Mouse (Mus musculus) cerebellum, adult 2 months (tissue): Measurements from ENCODE around the gene Ehd1. TPM values are rescaled to one million over a fixed set of nuclear protein-coding genes. Genes with fewer than 3 reads are reported as not detected.

Source experiments
- DNase-seq, 2 experiments: peaks; one replicate each; pipeline ENCODE4 v3.0.0; 2021
- H3K27ac ChIP-seq: fragments of 200-500 bp; 2 replicates; pipeline ENCODE4 v1.5.1; 2012; ENCODE audit warnings: low read length, control low read depth, inconsistent platforms; ENCODE audit not compliant: insufficient read depth
- H3K27me3 ChIP-seq: fragments of 200-500 bp; 2 replicates; pipeline ENCODE4 v1.6.1; 2012; ENCODE audit warnings: inconsistent platforms, mild to moderate bottlenecking, low read length, moderate library complexity; ENCODE audit not compliant: control insufficient read depth, insufficient read depth
- H3K4me1 ChIP-seq: fragments of 200-500 bp; 2 replicates; pipeline ENCODE4 v1.6.1; 2011; ENCODE audit warnings: low read length; ENCODE audit not compliant: control insufficient read depth, insufficient read depth
- H3K4me3 ChIP-seq: fragments of 200-500 bp; replicated peaks from 2 replicates; pipeline ENCODE3; 2011; ENCODE audit warnings: mild to moderate bottlenecking, low read depth, low read length, control low read depth; ENCODE audit not compliant: insufficient read depth
- CTCF ChIP-seq: fragments of 200-500 bp; IDR thresholded peaks from 2 replicates; pipeline ENCODE4 v1.5.1; 2011; ENCODE audit warnings: low read depth, mild to moderate bottlenecking, control low read depth, low read length, moderate library complexity, borderline replicate concordance; ENCODE audit not compliant: insufficient read depth
- POLR2A ChIP-seq: fragments of 200-500 bp; IDR thresholded peaks from 2 replicates; pipeline ENCODE4 v1.6.1; 2011; ENCODE audit warnings: low read length, control low read depth, borderline replicate concordance; ENCODE audit not compliant: insufficient read depth
- WGBS: fragments of 180-500 bp; shearing (Covaris S2); methylation state at CpG from one replicate; pipeline ENCODE4 v1.1.7; 2018; 5-methylcytosine and 5-hydroxymethylcytosine counted together
- polyA plus RNA-seq: library from polyadenylated mRNA; depleted of rRNA; stranded (reverse); fragments of >200 nt; gene quantifications from 2 replicates; pipeline ENCODE4 v1.2.3, GENCODE M21; 2012; rRNA removed

The Ehd1 gene
- polyA plus RNA-seq, 1 experiment = 168 TPM

DNA sequence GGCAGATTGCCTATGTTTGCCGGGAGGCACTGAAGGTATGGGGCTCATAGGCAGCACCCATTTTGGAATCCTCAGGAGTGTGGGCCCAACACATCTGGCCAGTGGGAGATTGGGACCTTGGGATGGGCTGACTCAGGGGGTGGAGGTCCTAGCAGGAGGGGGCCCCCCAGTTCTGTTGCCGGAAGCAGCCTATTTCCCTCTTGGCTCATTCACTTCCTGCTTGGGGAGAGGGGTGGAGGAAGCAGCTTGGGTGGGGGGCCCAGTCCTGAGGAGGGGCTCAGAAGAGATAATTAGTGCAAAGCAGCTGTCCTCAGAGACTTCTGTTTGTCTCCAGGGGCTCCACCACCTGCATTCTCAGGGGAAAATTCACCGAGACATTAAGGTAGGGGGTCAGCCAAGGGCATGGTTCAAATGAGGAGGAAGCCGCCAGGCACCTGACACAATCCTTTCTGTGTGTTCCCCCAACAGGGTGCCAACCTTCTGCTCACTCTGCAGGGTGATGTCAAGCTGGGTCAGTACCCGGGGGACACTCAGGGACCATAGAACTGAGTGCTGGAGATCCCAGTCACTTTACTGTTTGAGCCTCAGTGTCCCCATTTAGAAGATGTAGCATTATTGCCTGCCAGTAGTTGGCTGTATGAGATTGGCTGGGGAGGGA is 65.9 kb downstream of the Ehd1 start:
- no peak for DNase-seq
- Histone ChIP-seq H3K4me3 (no peak overlapping the region), H3K27ac (no peak overlapping the region), H3K4me1 (peaks cover 25% of the 10 kb centered on the region), H3K27me3 (no peaks in the 10 kb centered on the region)
- WGBS = 47% methylated on average over 5 of the region's 5 CpGs
- TF ChIP-seq POLR2A (no peak), CTCF (no peak)

GRCm38 (mm10) chr19:6343066-6343925 is 66.8 kb downstream of the Ehd1 start:
- TF ChIP-seq CTCF (no peak), POLR2A (no peak)
- Histone ChIP-seq H3K4me3 (no peak overlapping the region), H3K4me1 (peaks cover 25% of the 10 kb centered on the region), H3K27ac (peak overlapping the region; percentile 10; the same call in 1 of the 2 replicates), H3K27me3 (no peaks in the 10 kb centered on the region)
- WGBS = 83% methylated on average over 19 of the region's 19 CpGs
- DNase-seq = no peak

DNA sequence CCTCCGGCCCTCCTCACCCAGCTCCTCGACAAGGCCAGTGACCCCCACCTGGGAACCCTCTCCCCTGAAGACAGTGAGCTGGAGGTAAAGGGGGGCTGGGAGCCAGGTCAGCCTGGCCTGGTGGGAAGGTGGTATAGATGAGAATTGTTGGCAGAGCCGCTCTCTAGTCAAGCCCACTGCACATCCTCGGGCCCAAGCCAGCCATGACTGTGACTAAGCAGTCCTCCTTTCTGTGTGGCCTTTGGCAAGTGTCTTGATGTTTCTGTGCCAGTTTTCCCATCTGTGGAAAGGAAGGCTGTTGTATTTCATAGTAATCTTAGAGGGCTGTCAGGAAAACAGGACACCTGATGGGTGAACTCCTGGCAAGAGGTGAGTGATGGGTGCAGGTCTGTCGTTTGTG is 67.5 kb downstream of the Ehd1 start:
- TF ChIP-seq POLR2A = no peak
- no peak for TF ChIP-seq CTCF
- DNase-seq = peak in 1 of 2 experiments; percentile 74
- peaks cover 25% of the 10 kb centered on the region for H3K4me1 ChIP-seq
- H3K4me3 ChIP-seq = no peak overlapping the region
- no peaks in the 10 kb centered on the region for H3K27me3 ChIP-seq
- 35% methylated on average over 5 of the region's 5 CpGs for WGBS
- peak overlapping the region; percentile 10; the same call in 1 of the 2 replicates for H3K27ac ChIP-seq

DNA sequence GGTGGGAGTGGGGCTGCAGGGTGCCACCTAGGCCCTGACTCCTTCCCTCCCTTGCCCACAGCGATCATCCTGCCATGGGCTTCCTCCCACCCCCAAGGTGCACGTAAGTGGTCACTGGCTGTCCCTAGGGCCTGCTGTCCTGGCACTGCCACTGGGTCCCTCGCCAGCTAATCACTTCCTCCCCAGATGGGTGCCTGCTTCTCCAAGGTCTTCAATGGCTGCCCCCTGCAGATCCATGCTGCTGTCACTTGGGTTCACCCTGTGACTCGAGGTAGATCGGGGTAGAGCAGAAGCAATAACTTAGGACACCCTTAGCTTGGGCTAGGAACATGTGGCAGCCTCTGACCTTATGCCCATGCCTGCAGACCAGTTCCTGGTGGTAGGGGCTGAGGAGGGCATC is 69.5 kb downstream of the Ehd1 start:
- TF ChIP-seq POLR2A = no peak
- TF ChIP-seq CTCF = no peak
- 38% methylated on average over 5 of the region's 5 CpGs for WGBS
- no peak for DNase-seq
- Histone ChIP-seq H3K27me3 (no peaks in the 10 kb centered on the region), H3K4me3 (no peak overlapping the region), H3K4me1 (peaks cover 25% of the 10 kb centered on the region), H3K27ac (no peak overlapping the region)

DNA sequence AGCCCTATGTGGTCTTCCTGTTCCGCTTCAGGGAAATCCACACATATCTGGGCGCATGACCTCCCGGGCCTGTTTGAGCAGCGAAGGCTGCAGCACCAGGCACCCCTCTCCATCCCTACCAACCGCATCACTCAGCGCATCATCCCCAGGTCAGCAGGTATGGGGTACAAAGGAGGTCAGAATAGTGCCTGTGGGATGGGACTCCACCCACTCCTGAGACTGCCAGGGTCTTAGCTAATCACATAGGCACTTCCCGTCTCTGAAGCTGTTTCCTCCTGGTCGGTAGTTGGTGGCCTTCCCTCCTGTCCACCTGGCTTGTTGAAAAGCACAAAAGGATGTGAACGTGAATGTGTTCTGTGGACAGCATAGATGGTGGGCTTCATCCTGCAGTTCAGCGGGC is 70.1 kb downstream of the Ehd1 start:
- no peak for DNase-seq
- no peaks in the 10 kb centered on the region for H3K27me3 ChIP-seq
- TF ChIP-seq POLR2A (no peak), CTCF (no peak)
- H3K27ac ChIP-seq = no peak overlapping the region
- WGBS = 88% methylated on average over 10 of the region's 10 CpGs
- H3K4me1 ChIP-seq = peaks cover 24% of the 10 kb centered on the region
- no peak overlapping the region for H3K4me3 ChIP-seq

DNA sequence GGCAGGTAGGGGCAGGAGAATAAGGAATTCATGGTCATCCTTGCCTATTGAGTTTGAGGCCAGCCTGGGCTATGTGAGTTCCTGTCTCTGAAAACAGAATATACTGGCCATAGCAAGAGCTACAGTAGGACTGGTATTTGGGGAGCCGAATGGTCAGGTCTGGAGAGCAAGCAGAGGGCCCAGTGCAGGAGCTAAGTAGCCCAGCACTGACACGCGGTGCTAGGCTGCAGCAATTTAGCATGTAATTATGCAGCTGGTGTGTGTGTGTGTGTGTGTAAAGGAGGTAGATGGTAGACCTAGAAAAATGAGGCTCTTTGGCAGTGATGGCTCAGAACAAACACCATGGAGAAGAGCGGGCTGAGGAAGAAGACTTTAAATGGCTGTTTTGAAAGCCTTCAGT is 71.1 kb downstream of the Ehd1 start:
- no peak overlapping the region for H3K4me3 ChIP-seq
- no peaks in the 10 kb centered on the region for H3K27me3 ChIP-seq
- TF ChIP-seq POLR2A (no peak), CTCF (no peak)
- 90% methylated on average over 4 of the region's 4 CpGs for whole genome bisulfite sequencing
- no peak overlapping the region for H3K27ac ChIP-seq
- no peak for DNase-seq
- peaks cover 16% of the 10 kb centered on the region for H3K4me1 ChIP-seq

- Histone ChIP-seq H3K4me1 (peaks cover 8% of the 10 kb centered on the region), H3K4me3 (no peak overlapping the region), H3K27me3 (no peaks in the 10 kb centered on the region), H3K27ac (no peak overlapping the region)
- 60% methylated on average over 9 of the region's 9 CpGs for WGBS
- no peak for TF ChIP-seq CTCF
- no peak for TF ChIP-seq POLR2A
- no peak for DNase-seq
These were observed 72.2 kb downstream of the Ehd1 start for GRCm38 (mm10) chr19:6348717-6349116.

GRCm38 (mm10) chr19:6349215-6349983 is 72.9 kb downstream of the Ehd1 start:
- peaks cover 3% of the 10 kb centered on the region; the same call in 1 of the 2 replicates for H3K4me1 ChIP-seq
- no peaks in the 10 kb centered on the region for H3K27me3 ChIP-seq
- TF ChIP-seq POLR2A = no peak
- no peak overlapping the region for H3K27ac ChIP-seq
- no peak overlapping the region for H3K4me3 ChIP-seq
- WGBS = 46% methylated on average over 14 of the region's 14 CpGs
- DNase-seq = no peak

Other genes starting within 250 kb of the Ehd1 start
- gene Syvn1, start 230.1 kb upstream of the Ehd1 start, polyA plus RNA-seq = 34.5 and 34.8 TPM in 2 replicates
- gene Mrpl49, start 218.9 kb upstream of the Ehd1 start, polyA plus RNA-seq = 48.7 and 51.5 TPM in 2 replicates
- gene Fau, start 218.9 kb upstream of the Ehd1 start, polyA plus RNA-seq = 792 and 828 TPM in 2 replicates
- gene Znhit2, start 215.5 kb upstream of the Ehd1 start, polyA plus RNA-seq = 50.8 and 51.5 TPM in 2 replicates
- 50.8 and 51.6 TPM in 2 replicates for gene Tm7sf2, start 208.4 kb upstream of the Ehd1 start, polyA plus RNA-seq
- 95.6 and 108 TPM in 2 replicates for gene Vps51, start 199.5 kb upstream of the Ehd1 start, polyA plus RNA-seq
- gene Tmem262, start 196.7 kb upstream of the Ehd1 start, polyA plus RNA-seq = 0.59 TPM in 1 of 2 replicates, not detected in the other
- 0.78 and 1.3 TPM in 2 replicates for gene Gm28374, start 194.5 kb upstream of the Ehd1 start, polyA plus RNA-seq
- 79.2 and 84.9 TPM in 2 replicates for gene Zfpl1, start 191.8 kb upstream of the Ehd1 start, polyA plus RNA-seq
- 0.14 and 0.20 TPM in 2 replicates for gene Cdca5, start 191.7 kb upstream of the Ehd1 start, polyA plus RNA-seq
- not detected in 2 replicates for gene AC131692.1, start 182.3 kb upstream of the Ehd1 start, polyA plus RNA-seq
- 0.05 and 0.24 TPM in 2 replicates for gene Naaladl1, start 170.9 kb upstream of the Ehd1 start, polyA plus RNA-seq
- gene Sac3d1, start 158.1 kb upstream of the Ehd1 start, polyA plus RNA-seq = 33.8 and 35.9 TPM in 2 replicates
- 66.7 and 67.9 TPM in 2 replicates for gene Snx15, start 148.4 kb upstream of the Ehd1 start, polyA plus RNA-seq
- gene Batf2, start 135.7 kb upstream of the Ehd1 start, polyA plus RNA-seq = 0.29 and 0.54 TPM in 2 replicates
- 174 and 188 TPM in 2 replicates for gene Arl2, start 135.2 kb upstream of the Ehd1 start, polyA plus RNA-seq
- 0.08 TPM in 2 replicates for gene Majin, start 92.3 kb upstream of the Ehd1 start, polyA plus RNA-seq
- 0.21 TPM in 1 of 2 replicates, not detected in the other for gene Gpha2, start 50.3 kb upstream of the Ehd1 start, polyA plus RNA-seq
- gene Ppp2r5b, start 40.9 kb upstream of the Ehd1 start, polyA plus RNA-seq = 243 and 258 TPM in 2 replicates
- gene Atg2a, start 35.1 kb upstream of the Ehd1 start, polyA plus RNA-seq = 40.8 and 41.1 TPM in 2 replicates
- gene Cdc42bpg, start 29.7 kb downstream of the Ehd1 start, polyA plus RNA-seq = 33.1 and 36.5 TPM in 2 replicates
- 84.1 and 85.5 TPM in 2 replicates for gene Men1, start 58.3 kb downstream of the Ehd1 start, polyA plus RNA-seq
- 317 and 326 TPM in 2 replicates for gene Map4k2, start 64.4 kb downstream of the Ehd1 start, polyA plus RNA-seq
- gene Sf1, start 87.0 kb downstream of the Ehd1 start, polyA plus RNA-seq = 175 and 196 TPM in 2 replicates
- 90.1 and 101 TPM in 2 replicates for gene Pygm, start 107.7 kb downstream of the Ehd1 start, polyA plus RNA-seq
- 78.5 and 90.1 TPM in 2 replicates for gene Rasgrp2, start 122.6 kb downstream of the Ehd1 start, polyA plus RNA-seq
- gene Nrxn2, start 142.0 kb downstream of the Ehd1 start, polyA plus RNA-seq = 420 and 504 TPM in 2 replicates